18 mouse cellular contexts compared by ENCODE assay signal in genomic region chr1:186350381-186350780, GRCm38 (mm10).
DNase-seq lines count a peak whose midpoint lies in the region; ATAC-seq and TF ChIP-seq lines count a peak whose summit lies in the region.
"Had no signal": no experiment of that assay in that cellular context is flagged by ENCODE, and none has a peak within 500 bp of the region (broad histone marks: within the 10 kb centered on the region; RNA-seq: fewer than 3 reads in every experiment).

No protein-coding gene starts in this region.

- no peaks in the 10 kb centered on the region for H3K27me3 ChIP-seq in midbrain, embryonic 11.5 days (ENCODE audit: control insufficient read depth, insufficient read depth, low read length)
- no peaks in the 10 kb centered on the region for H3K27me3 ChIP-seq in midbrain, embryonic 14.5 days (ENCODE audit: control insufficient read depth, insufficient read depth, low read length)
- H3K27me3 ChIP-seq: embryonic facial prominence, embryonic 12.5 days; forebrain, embryonic 13.5 days; forebrain, embryonic 15.5 days had no signal

- H3K4me3 ChIP-seq in gastrocnemius, adult 2 months: no peak overlapping the region
- no peak overlapping the region for H3K4me3 ChIP-seq in midbrain, embryonic 11.5 days (ENCODE audit: low read depth, low read length)
- no peak overlapping the region for H3K4me3 ChIP-seq in midbrain, embryonic 14.5 days (replicated peaks; ENCODE audit: low read depth, low read length)
- H3K4me3 ChIP-seq: embryonic facial prominence, embryonic 10.5 days; embryonic facial prominence, embryonic 12.5 days; forebrain, embryonic 13.5 days; forebrain, embryonic 15.5 days had no signal

- H3K27ac ChIP-seq in gastrocnemius, adult 2 months: no peak overlapping the region
- H3K27ac ChIP-seq in midbrain, embryonic 11.5 days (ENCODE audit: low read depth, low read length): no peak overlapping the region
- no peak overlapping the region for H3K27ac ChIP-seq in midbrain, embryonic 14.5 days (replicated peaks; ENCODE audit: low read depth, low read length)
- H3K27ac ChIP-seq: embryonic facial prominence, embryonic 10.5 days; embryonic facial prominence, embryonic 12.5 days; forebrain, embryonic 13.5 days; forebrain, embryonic 15.5 days had no signal

- H3K4me1 ChIP-seq in midbrain, embryonic 11.5 days (ENCODE audit: control insufficient read depth, insufficient read depth, low read length): no peaks in the 10 kb centered on the region
- no peaks in the 10 kb centered on the region for H3K4me1 ChIP-seq in midbrain, embryonic 14.5 days (ENCODE audit: control insufficient read depth, insufficient read depth, low read length)
- H3K4me1 ChIP-seq: embryonic facial prominence, embryonic 10.5 days; embryonic facial prominence, embryonic 12.5 days; forebrain, embryonic 13.5 days; forebrain, embryonic 15.5 days had no signal

- no peak for TF ChIP-seq CTCF in gastrocnemius, adult 2 months (IDR thresholded peaks at IDR 0.05)

- WGBS in midbrain, embryonic 11.5 days: 84% methylated on average over 4 of the region's 4 CpGs
- WGBS in midbrain, embryonic 14.5 days: 89% methylated on average over 4 of the region's 4 CpGs

- H3K36me3 ChIP-seq in midbrain, embryonic 11.5 days (ENCODE audit: control insufficient read depth, insufficient read depth, low read length): no peaks in the 10 kb centered on the region
- no peaks in the 10 kb centered on the region for H3K36me3 ChIP-seq in midbrain, embryonic 14.5 days (ENCODE audit: control insufficient read depth, insufficient read depth, low read length)
- H3K36me3 ChIP-seq: embryonic facial prominence, embryonic 10.5 days; embryonic facial prominence, embryonic 12.5 days; forebrain, embryonic 15.5 days had no signal

- no peak for ATAC-seq in midbrain, embryonic 11.5 days (ENCODE audit: low FRiP score)
- ATAC-seq in midbrain, embryonic 14.5 days (ENCODE audit: low FRiP score, low TSS enrichment): no peak
- ATAC-seq: forebrain, embryonic 13.5 days; forebrain, embryonic 15.5 days; forebrain, postnatal 0 days had no signal

- H3K4me2 ChIP-seq in midbrain, embryonic 11.5 days: no peak overlapping the region
- no peak overlapping the region for H3K4me2 ChIP-seq in midbrain, embryonic 14.5 days (ENCODE audit: low read length)
- H3K4me2 ChIP-seq: embryonic facial prominence, embryonic 12.5 days; forebrain, embryonic 13.5 days; forebrain, embryonic 15.5 days had no signal

- no peaks in the 10 kb centered on the region for H3K9me3 ChIP-seq in midbrain, embryonic 11.5 days (ENCODE audit: control insufficient read depth, low read length)
- H3K9me3 ChIP-seq in midbrain, embryonic 14.5 days (ENCODE audit: control insufficient read depth, low read length): no peaks in the 10 kb centered on the region
- H3K9me3 ChIP-seq: embryonic facial prominence, embryonic 10.5 days; embryonic facial prominence, embryonic 12.5 days; forebrain, embryonic 13.5 days; forebrain, embryonic 15.5 days had no signal

- intact Hi-C loops in gastrocnemius, adult 2 months (cut with DNase I): no loop called here

- H3K9ac ChIP-seq in midbrain, embryonic 11.5 days (ENCODE audit: low read length): no peak overlapping the region
- H3K9ac ChIP-seq in midbrain, embryonic 14.5 days (replicated peaks; ENCODE audit: low read length): no peak overlapping the region
- H3K9ac ChIP-seq: embryonic facial prominence, embryonic 12.5 days; forebrain, embryonic 13.5 days; forebrain, embryonic 15.5 days; forebrain, postnatal 0 days had no signal

- DNase-seq in gastrocnemius, adult 2 months: peak; percentile 29
- DNase-seq in gastrocnemius, postnatal 4 days (ENCODE audit: low spot score in 2 of 2): no peak
- peak; percentile 54 for DNase-seq in midbrain, embryonic 11.5 days (ENCODE audit: low spot score, missing footprints)
- no peak for DNase-seq in midbrain, embryonic 14.5 days
- no peak for DNase-seq in cerebellum, postnatal 25 days
- DNase-seq: adrenal gland, adult 2 months; adrenal gland, postnatal 10 days; adrenal gland, postnatal 25 days; cerebellum, adult 11 months; cerebellum, adult 18-20 months; cerebellum, adult 8-10 months; cerebellum, adult 9-11 months; cerebellum, postnatal 14 days; forebrain, postnatal 0 days had no signal

Comparison
In these comparisons a context has a peak if more than half of its experiments do, and no peak if none do; other contexts are left out.
1. DNase-seq: peak in gastrocnemius, adult 2 months (single experiment) and midbrain, embryonic 11.5 days (single experiment); none in gastrocnemius, postnatal 4 days (0 of 2), midbrain, embryonic 14.5 days (single experiment) and cerebellum, postnatal 25 days (0 of 2).